Mouse (Mus musculus): ENCODE results near the gene Ckm.

DNA sequence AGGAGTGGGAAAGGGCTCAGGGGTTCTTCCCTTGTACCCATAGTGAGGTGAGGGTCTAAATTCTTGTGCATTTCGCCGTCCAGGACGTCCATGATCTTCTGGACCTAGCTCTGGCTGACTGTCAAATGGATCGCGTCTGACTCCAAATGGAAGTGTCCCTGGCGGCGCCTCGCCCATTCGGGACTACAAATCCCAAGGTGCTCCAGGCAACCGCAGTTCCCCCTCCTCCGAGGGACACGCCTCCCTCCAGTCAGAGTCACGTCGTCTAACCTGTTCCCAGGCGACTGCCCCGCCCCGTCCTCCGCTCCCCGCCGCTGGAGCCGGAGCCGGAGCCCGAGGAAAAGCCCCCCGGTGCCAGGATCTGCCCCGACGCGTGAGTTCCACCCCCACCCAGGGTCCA is 43.6 kb upstream of the Ckm start:
- TF ChIP-seq POLR2A (IDR thresholded peaks at IDR 0.05; ENCODE audit: extremely low read depth, insufficient read depth, low read length) (peak; percentile 46; the same call in 1 of the 2 replicates), CTCF (IDR thresholded peaks at IDR 0.05; ENCODE audit: extremely low read depth, insufficient read depth, low read length) (no peak)

All from cortical plate, adult 2 months (tissue).